Mouse (Mus musculus): ENCODE measurements around the gene Hist1h3e. TPM values are rescaled to one million over a fixed set of nuclear protein-coding genes. Genes with fewer than 3 reads are reported as not detected.
"Not testable (repeated sequence)": the region's sequence is repeated elsewhere in the genome, so short reads cannot be mapped to it uniquely, and the experiment has no call there.

The Hist1h3e gene
- polyA plus RNA-seq, 1 experiment from 2014 or later: 4.4 TPM

DNA sequence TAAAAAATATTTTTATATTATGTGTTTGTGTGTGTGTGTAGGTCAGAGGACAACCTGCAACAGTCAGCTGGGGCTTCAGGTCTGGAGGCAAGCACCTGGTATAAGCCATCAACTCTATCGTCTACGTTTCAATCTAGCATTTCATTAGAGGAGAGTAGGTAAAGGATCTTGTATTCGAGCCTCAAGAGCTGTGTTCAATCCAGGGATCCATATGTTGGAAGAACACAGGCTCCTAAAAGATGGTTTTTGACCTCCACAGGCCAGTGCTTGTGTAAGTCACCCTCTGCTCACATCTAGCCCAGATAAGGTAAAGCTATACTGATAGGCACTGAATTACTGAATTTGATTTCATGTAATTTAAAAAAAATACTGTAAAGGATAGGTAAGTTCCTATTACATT lies 5.3 kb downstream of the Hist1h3e start:
- Histone ChIP-seq H3K9me3 (replicated peaks) (no peaks in the 10 kb centered on the region), H3K4me1 (peaks cover 19% of the 10 kb centered on the region), H3K4me2 (replicated peaks) (peak overlapping the region; percentile 93; the same call in 1 of the 2 replicates), H3K9ac (no peak overlapping the region), H3K27me3 (no peaks in the 10 kb centered on the region), H3K4me3 (replicated peaks) (no peak overlapping the region), H3K27ac (replicated peaks) (peak overlapping the region; percentile 98), H3K36me3 (no peaks in the 10 kb centered on the region)
- no peak for ATAC-seq (ENCODE audit: insufficient number of reproducible peaks, low FRiP score, low TSS enrichment, low read depth)
- 45% methylated on average over 3 of the region's 3 CpGs for WGBS

DNA sequence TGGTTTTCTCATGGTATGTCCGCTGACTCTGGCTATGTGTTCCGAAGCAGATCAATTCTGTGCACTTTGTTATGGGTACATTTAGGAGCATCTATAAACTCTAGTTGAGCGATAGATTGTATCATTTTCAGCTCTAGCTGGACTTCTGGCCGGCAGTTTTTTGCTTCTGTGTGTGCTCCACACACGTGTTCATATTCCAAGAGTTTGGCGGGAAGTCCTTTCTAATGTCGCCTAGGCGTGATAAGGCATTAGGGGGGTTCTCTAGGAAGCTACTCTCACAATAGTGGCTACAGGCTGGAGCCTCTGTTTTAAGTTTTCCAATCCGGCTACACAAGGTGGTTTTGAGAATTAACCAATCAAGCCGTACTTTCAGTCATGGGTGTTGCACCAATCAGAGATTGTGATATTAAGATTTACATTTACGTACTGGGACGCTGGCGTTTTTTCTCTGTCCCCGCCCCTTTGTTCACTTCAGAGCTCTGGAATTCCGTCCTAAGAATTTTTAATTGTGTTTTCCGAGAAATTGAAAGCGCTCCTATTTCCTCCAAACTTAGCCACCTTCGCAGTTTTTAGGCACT lies 6.2 kb downstream of the Hist1h3e start:
- WGBS: under 1% methylated on average over 18 of the region's 18 CpGs
- peak overlapping the region; percentile 98 for H3K27ac ChIP-seq (replicated peaks)

DNA sequence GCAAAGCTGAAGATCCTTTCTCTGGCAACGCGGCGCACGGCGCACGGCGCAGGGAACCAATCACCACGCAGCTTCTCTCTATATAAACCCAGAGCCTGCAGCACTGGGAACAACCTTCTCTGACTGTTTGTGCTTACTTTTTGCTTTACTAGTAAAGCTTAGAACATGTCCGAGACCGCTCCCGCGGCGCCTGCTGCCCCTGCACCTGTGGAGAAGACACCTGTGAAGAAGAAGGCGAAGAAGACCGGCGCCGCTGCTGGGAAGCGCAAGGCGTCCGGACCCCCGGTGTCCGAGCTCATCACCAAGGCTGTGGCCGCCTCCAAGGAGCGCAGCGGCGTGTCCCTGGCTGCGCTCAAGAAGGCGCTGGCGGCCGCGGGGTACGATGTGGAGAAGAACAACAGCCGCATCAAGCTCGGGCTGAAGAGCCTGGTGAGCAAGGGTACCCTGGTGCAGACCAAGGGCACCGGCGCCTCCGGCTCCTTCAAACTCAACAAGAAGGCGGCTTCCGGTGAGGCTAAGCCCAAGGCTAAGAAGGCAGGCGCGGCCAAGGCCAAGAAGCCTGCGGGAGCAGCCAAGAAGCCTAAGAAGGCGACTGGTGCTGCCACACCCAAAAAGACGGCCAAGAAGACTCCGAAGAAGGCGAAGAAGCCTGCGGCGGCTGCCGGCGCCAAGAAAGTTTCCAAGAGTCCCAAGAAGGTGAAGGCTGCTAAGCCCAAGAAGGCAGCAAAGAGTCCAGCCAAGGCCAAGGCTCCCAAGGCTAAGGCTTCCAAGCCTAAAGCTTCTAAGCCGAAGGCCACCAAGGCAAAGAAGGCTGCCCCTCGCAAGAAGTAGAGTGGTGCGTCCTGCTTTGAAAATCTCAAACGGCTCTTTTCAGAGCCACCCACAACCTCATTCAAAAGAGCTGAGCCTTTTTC lies 7.0 kb downstream of the Hist1h3e start:
- under 1% methylated on average over 54 of the region's 54 CpGs for WGBS
- H3K4me1 ChIP-seq: peaks cover 27% of the 10 kb centered on the region

More for the DNA sequence above, 6.2 kb downstream of the Hist1h3e start:
- ATAC-seq (ENCODE audit: insufficient number of reproducible peaks, low FRiP score, low TSS enrichment, low read depth): peak; percentile 77
- peak overlapping the region; percentile 55 for H3K4me3 ChIP-seq (replicated peaks)
- peak overlapping the region; percentile 93 for H3K4me2 ChIP-seq (replicated peaks)
- H3K9ac ChIP-seq: peak overlapping the region; percentile 58
- peaks cover 22% of the 10 kb centered on the region for H3K4me1 ChIP-seq
- no peaks in the 10 kb centered on the region for H3K27me3 ChIP-seq
- H3K36me3 ChIP-seq: no peaks in the 10 kb centered on the region
- no peaks in the 10 kb centered on the region for H3K9me3 ChIP-seq (replicated peaks)

DNA sequence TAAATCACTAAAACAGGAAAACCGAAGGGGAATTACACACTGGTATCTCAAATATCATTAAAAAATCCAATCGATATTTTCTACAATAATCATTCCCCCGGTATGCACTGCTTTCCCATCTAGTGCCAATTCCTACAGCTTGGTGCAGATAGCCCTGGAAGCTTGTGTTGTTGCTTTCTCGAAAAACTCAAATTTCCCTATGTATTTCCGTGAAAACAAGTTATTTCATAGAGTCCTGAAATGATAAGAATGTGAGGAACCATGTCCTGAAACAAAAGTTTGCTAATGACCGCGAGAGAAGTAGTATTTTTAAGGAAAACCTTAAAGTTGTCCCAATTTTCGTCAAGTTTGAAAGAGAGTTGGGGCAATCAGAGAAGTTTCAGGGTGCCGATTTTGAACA lies 7.8 kb downstream of the Hist1h3e start:
- Histone ChIP-seq H3K4me2 (replicated peaks) (peak overlapping the region; percentile 93), H3K27me3 (no peaks in the 10 kb centered on the region), H3K36me3 (no peaks in the 10 kb centered on the region), H3K9ac (0 out of 2 replicates have a peak overlapping the region, but pooled peaks have one; percentile 21), H3K4me3 (replicated peaks) (peak overlapping the region; percentile 55), H3K9me3 (replicated peaks) (no peaks in the 10 kb centered on the region), H3K27ac (replicated peaks) (peak overlapping the region; percentile 98), H3K4me1 (peaks cover 27% of the 10 kb centered on the region)
- ATAC-seq (ENCODE audit: insufficient number of reproducible peaks, low FRiP score, low TSS enrichment, low read depth): no peak
- WGBS: 22% methylated on average over 9 of the region's 9 CpGs

More for the DNA sequence above, 7.0 kb downstream of the Hist1h3e start:
- peak; percentile 89 for ATAC-seq (ENCODE audit: insufficient number of reproducible peaks, low FRiP score, low TSS enrichment, low read depth)
- peak overlapping the region; percentile 93 for H3K4me2 ChIP-seq (replicated peaks)
- H3K36me3 ChIP-seq: no peaks in the 10 kb centered on the region
- peak overlapping the region; percentile 55 for H3K4me3 ChIP-seq (replicated peaks)
- H3K9me3 ChIP-seq (replicated peaks): no peaks in the 10 kb centered on the region
- H3K27ac ChIP-seq (replicated peaks): peak overlapping the region; percentile 98
- H3K27me3 ChIP-seq: no peaks in the 10 kb centered on the region
- H3K9ac ChIP-seq: peak overlapping the region; percentile 58

DNA sequence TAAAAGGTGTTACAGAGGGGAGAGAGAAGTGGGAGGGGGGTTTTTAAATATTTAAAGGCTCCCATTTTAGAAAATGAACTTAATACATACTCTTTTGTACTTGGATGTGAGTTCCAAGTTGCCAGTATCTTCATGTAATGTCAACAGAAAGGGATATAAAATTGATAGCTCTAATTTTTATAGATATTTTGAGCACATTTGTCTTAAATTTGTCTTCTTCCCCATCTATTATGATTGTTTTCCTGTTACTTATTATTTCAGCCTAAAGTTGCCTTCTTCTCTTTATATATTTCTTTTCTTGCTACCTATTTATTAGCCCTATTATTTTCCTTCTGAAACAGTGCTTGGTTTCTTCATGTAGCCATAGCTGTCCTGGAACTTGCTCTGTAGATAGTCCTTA lies 9.2 kb downstream of the Hist1h3e start, which contains the start of gene Hist1h1d:
Gene Hist1h1d (plus strand): TSS at position 301 of the 400 bp plus-strand sequence.
- no peak within 1 kb of the TSS for H3K9ac ChIP-seq
- peak within 1 kb of the TSS; percentile 93; the same call in 1 of the 2 replicates for H3K4me2 ChIP-seq (replicated peaks)
- H3K4me3 ChIP-seq (replicated peaks): no peak within 1 kb of the TSS
- no peaks in the 10 kb centered on the region for H3K9me3 ChIP-seq (replicated peaks)
- H3K27me3 ChIP-seq: no peaks in the 10 kb centered on the region
- no peaks in the 10 kb centered on the region for H3K36me3 ChIP-seq
- peak within 1 kb of the TSS; percentile 98 for H3K27ac ChIP-seq (replicated peaks)
- H3K4me1 ChIP-seq: peaks cover 27% of the 10 kb centered on the region
- ATAC-seq (ENCODE audit: insufficient number of reproducible peaks, low FRiP score, low TSS enrichment, low read depth): no peak

DNA sequence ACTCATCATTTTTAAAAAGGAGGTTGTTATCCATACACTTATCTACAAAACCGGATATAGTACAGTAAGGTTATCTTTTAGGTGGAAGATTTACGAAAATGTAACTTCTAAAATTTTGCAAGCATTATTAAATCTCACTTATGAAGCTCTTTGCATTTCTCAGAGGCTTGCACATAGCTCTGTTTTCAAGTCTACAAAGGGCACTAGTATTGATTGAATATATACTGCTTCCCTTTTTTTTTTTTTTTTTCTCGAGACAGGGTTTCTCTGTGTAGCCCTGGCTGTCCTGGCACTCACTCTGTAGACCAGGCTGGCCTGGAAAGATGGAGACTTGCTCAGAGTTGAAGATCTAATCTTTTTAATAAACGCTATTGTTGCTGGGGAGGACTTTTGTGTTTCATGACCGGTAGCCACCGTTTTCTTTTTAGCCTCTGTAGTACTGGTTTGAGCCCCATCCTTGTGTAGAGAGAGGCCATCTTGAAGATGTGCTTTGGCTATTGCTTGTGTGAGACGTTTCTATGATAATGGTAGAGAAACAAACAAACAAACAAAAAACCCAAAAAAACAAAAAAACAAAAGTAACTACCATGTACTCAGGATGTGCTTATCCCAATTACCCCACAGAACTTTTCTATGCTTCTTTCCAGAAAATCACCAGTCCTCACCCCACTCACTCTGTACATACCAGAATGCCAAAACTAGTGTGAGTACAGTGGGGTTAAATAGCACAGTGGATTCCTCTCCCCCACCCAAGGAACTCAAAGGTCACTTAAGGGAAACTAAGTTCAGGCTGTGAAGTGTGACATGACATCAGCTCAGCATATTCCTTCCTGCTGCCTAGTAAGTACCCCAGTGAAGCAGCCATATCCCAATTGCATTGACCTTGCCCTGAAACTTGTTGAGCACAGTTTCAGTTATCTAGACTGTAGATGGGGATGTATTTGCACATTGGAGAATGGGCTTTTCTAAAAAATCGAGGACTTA lies 9.9 kb downstream of the Hist1h3e start:
- no peak overlapping the region for H3K9ac ChIP-seq
- no peak for ATAC-seq (ENCODE audit: insufficient number of reproducible peaks, low FRiP score, low TSS enrichment, low read depth)

DNA sequence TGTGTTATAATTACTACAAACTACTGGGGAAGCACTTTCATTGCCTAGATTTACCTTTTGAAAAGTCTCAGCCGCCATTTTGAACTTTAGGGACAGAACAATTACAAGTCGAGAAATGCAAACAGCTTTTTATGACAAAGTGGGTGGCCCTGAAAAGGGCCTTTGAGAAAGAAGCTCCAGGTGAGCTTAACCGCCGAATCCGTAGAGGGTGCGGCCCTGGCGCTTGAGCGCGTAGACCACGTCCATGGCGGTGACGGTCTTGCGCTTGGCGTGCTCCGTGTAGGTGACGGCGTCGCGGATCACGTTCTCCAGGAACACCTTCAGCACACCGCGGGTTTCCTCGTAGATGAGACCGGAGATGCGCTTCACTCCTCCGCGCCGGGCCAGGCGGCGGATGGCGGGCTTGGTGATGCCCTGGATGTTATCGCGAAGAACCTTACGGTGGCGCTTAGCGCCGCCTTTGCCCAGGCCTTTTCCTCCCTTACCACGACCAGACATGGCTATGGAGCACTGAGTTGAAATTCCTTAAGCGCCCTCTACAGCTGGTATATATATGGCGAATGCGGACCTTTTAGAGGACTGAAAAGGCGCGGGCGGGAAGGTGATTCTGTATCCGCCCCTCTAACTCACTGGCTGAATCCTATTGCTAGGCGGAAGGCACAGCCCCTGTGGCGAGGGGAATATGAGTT lies 10.9 kb downstream of the Hist1h3e start, which contains the start of gene Hist1h4f:
Gene Hist1h4f (minus strand): TSS at position 503 of the 689 bp plus-strand sequence.
- peak within 1 kb of the TSS; percentile 28; the same call in 1 of the 2 replicates for H3K9ac ChIP-seq
- H3K36me3 ChIP-seq; H3K9me3 ChIP-seq (replicated peaks); H3K27me3 ChIP-seq: not testable (repeated sequence)
- peak; percentile 89 for ATAC-seq (ENCODE audit: insufficient number of reproducible peaks, low FRiP score, low TSS enrichment, low read depth)
- under 1% methylated on average over 47 of the region's 47 CpGs for WGBS
- H3K4me2 ChIP-seq (replicated peaks): peak within 1 kb of the TSS; percentile 61
- H3K4me1 ChIP-seq: peaks cover 23% of the 10 kb centered on the region
- H3K27ac ChIP-seq (replicated peaks): peak within 1 kb of the TSS; percentile 92
- peak within 1 kb of the TSS; percentile 51 for H3K4me3 ChIP-seq (replicated peaks)

More for the DNA sequence above, 9.9 kb downstream of the Hist1h3e start:
- Histone ChIP-seq H3K27ac (replicated peaks) (peak overlapping the region; percentile 92), H3K4me1 (peaks cover 27% of the 10 kb centered on the region), H3K27me3 (no peaks in the 10 kb centered on the region), H3K4me2 (replicated peaks) (peak overlapping the region; percentile 61), H3K4me3 (replicated peaks) (peak overlapping the region; percentile 51), H3K36me3 (no peaks in the 10 kb centered on the region), H3K9me3 (replicated peaks) (no peaks in the 10 kb centered on the region)
- WGBS: 55% methylated on average over 8 of the region's 8 CpGs

DNA sequence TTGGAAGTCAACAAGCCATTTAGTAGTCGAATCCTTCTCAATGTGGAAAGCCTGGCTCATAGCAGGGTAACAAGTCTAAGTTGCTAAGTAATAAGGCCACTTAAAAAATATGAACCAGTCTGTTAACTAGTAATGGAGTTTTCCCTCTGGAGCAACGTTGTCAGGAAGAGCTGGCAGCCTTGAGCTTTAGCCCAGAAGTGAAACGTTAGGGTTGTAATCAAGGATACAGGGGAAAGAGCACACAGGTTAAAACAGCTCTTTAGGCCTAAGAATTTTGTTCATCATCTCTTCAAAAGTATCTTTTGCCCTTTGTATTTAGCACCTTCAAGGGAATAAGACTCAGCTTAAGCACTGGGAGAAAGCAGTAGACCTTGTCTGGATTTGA lies 11.4 kb downstream of the Hist1h3e start:
- WGBS: 8% methylated on average over 3 of the region's 3 CpGs
- ATAC-seq (ENCODE audit: insufficient number of reproducible peaks, low FRiP score, low TSS enrichment, low read depth): no peak

DNA sequence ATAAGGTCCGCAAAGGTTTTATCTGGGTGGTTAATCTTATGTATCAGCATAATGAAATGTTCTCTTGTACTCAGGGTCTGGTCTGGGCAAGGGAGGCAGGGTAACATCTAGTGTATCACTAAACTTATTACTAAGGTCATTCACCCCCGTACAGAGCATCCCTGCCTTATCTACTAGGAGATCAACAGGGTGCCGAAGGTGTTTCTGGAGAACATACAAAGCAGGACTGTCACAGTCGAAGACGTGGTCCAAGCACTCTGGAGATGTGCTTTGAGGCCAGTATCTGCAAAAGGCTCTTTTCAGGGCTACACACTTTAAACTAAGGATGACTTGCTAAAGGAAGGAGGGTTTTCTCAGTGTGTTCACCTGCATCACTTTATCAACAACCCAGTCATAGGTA lies 15.5 kb downstream of the Hist1h3e start:
- ATAC-seq (ENCODE audit: insufficient number of reproducible peaks, low FRiP score, low TSS enrichment, low read depth): no peak
- H3K4me1 ChIP-seq: peaks cover 12% of the 10 kb centered on the region; the same call in 1 of the 2 replicates
- H3K36me3 ChIP-seq: no peaks in the 10 kb centered on the region
- no peak overlapping the region for H3K9ac ChIP-seq
- no peak overlapping the region for H3K27ac ChIP-seq (replicated peaks)
- no peaks in the 10 kb centered on the region for H3K9me3 ChIP-seq (replicated peaks)
- H3K4me2 ChIP-seq (replicated peaks): no peak overlapping the region
- no peaks in the 10 kb centered on the region for H3K27me3 ChIP-seq
- H3K4me3 ChIP-seq (replicated peaks): no peak overlapping the region
- 75% methylated on average over 5 of the region's 5 CpGs for WGBS

More for the DNA sequence above, 11.4 kb downstream of the Hist1h3e start:
- Histone ChIP-seq H3K36me3 (no peaks in the 10 kb centered on the region), H3K27me3 (no peaks in the 10 kb centered on the region), H3K4me1 (peaks cover 22% of the 10 kb centered on the region), H3K9me3 (replicated peaks) (no peaks in the 10 kb centered on the region), H3K27ac (replicated peaks) (peak overlapping the region; percentile 92), H3K4me2 (replicated peaks) (peak overlapping the region; percentile 61), H3K4me3 (replicated peaks) (peak overlapping the region; percentile 51), H3K9ac (peak overlapping the region; percentile 28; the same call in 1 of the 2 replicates)

DNA sequence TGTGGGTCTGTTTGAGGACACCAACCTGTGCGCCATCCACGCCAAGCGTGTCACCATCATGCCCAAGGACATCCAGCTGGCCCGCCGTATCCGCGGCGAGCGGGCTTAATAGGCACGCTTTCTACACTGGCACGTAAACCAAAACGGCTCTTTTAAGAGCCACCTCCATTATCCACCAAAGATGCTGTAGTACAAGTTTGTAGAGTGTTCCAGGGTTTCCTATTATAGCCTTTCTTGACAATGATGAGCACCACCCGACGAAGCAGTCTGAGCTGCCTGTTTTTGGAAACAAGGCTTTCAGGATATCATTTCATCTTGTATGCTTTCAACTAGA lies 17.4 kb downstream of the Hist1h3e start:
- peak overlapping the region; percentile 70 for H3K4me2 ChIP-seq (replicated peaks)
- not testable (repeated sequence) for ATAC-seq (ENCODE audit: insufficient number of reproducible peaks, low FRiP score, low TSS enrichment, low read depth); H3K4me1 ChIP-seq; H3K27me3 ChIP-seq; H3K9ac ChIP-seq; H3K36me3 ChIP-seq; H3K9me3 ChIP-seq (replicated peaks)
- WGBS: under 1% methylated on average over 13 of the region's 14 CpGs
- peak overlapping the region; percentile 50 for H3K4me3 ChIP-seq (replicated peaks)
- peak overlapping the region; percentile 95; the same call in 1 of the 2 replicates for H3K27ac ChIP-seq (replicated peaks)
